Mouse (Mus musculus) erythroblast, embryonic 14.5 days (primary cell): ENCODE results near the gene Gm17622. TPM values are rescaled to one million over a fixed set of nuclear protein-coding genes. Genes with fewer than 3 reads are reported as not detected.

Source experiments
- H3K27me3 ChIP-seq: 2 replicates; pipeline ENCODE4 v1.6.1; 2012; ENCODE audit warnings: inconsistent platforms; ENCODE audit not compliant: control insufficient read depth
- H3K36me3 ChIP-seq: 2 replicates; pipeline ENCODE4 v1.6.1; 2012; ENCODE audit warnings: mild to moderate bottlenecking, inconsistent platforms; ENCODE audit not compliant: control insufficient read depth
- H3K4me1 ChIP-seq: 2 replicates; pipeline ENCODE4 v1.6.1; 2012; ENCODE audit warnings: inconsistent platforms; ENCODE audit not compliant: control insufficient read depth
- H3K4me3 ChIP-seq: replicated peaks from 2 replicates; pipeline ENCODE3; 2012; ENCODE audit warnings: moderate library complexity, mild to moderate bottlenecking, inconsistent platforms
- H3K9me3 ChIP-seq: 2 replicates; pipeline ENCODE4 v1.6.1; 2012; ENCODE audit warnings: low read length, inconsistent platforms, mixed read lengths; ENCODE audit not compliant: control insufficient read depth
- GATA1 ChIP-seq: IDR thresholded peaks from 2 replicates; pipeline ENCODE4 v1.6.1; 2012; ENCODE audit warnings: low read length, inconsistent platforms, mixed read lengths
- TAL1 ChIP-seq: IDR thresholded peaks from 3 replicates; pipeline ENCODE4 v1.6.1; 2012; ENCODE audit warnings: low read length, inconsistent platforms, mixed read lengths
- polyA plus RNA-seq: library from polyadenylated mRNA; stranded (reverse); fragments of >175 nt; gene quantifications from 2 replicates; pipeline ENCODE4 v1.2.3, GENCODE M21; 2012

Gm17622 gene
- polyA plus RNA-seq, 1 experiment = not detected

GRCm38 (mm10) chr13:96462644-96463043 is 27.9 kb upstream of the Gm17622 start:
- H3K27me3 ChIP-seq = no peaks in the 10 kb centered on the region
- no peaks in the 10 kb centered on the region for H3K9me3 ChIP-seq
- no peaks in the 10 kb centered on the region for H3K36me3 ChIP-seq
- TF ChIP-seq GATA1 = no peak
- TF ChIP-seq TAL1 = no peak
- no peak overlapping the region for H3K4me3 ChIP-seq
- H3K4me1 ChIP-seq = no peaks in the 10 kb centered on the region; the same call in 1 of the 2 replicates

- Histone ChIP-seq H3K4me1 (no peaks in the 10 kb centered on the region), H3K36me3 (no peaks in the 10 kb centered on the region)
- TF ChIP-seq GATA1 (no peak), TAL1 (no peak)
Observed at GRCm38 (mm10) chr13:96465315-96465714, 25.2 kb upstream of the Gm17622 start.

GRCm38 (mm10) chr13:96468678-96469077 is 21.9 kb upstream of the Gm17622 start:
- no peaks in the 10 kb centered on the region for H3K36me3 ChIP-seq
- H3K4me3 ChIP-seq = no peak overlapping the region
- no peaks in the 10 kb centered on the region for H3K9me3 ChIP-seq
- TF ChIP-seq TAL1 = no peak
- no peak for TF ChIP-seq GATA1
- H3K4me1 ChIP-seq = no peaks in the 10 kb centered on the region
- H3K27me3 ChIP-seq = no peaks in the 10 kb centered on the region

More at GRCm38 (mm10) chr13:96465315-96465714, 25.2 kb upstream of the Gm17622 start:
- Histone ChIP-seq H3K9me3 (no peaks in the 10 kb centered on the region), H3K27me3 (no peaks in the 10 kb centered on the region), H3K4me3 (no peak overlapping the region)

- Histone ChIP-seq H3K4me3 (no peak overlapping the region), H3K36me3 (no peaks in the 10 kb centered on the region), H3K4me1 (no peaks in the 10 kb centered on the region), H3K27me3 (no peaks in the 10 kb centered on the region), H3K9me3 (no peaks in the 10 kb centered on the region)
- TF ChIP-seq GATA1 = no peak
- no peak for TF ChIP-seq TAL1
Observed at GRCm38 (mm10) chr13:96470556-96470955, 20.0 kb upstream of the Gm17622 start.

GRCm38 (mm10) chr13:96470957-96471356 is 19.6 kb upstream of the Gm17622 start, which contains the start of gene Ankdd1b:
Ankdd1b (minus strand) TSS chr13:96471198.
- no peaks in the 10 kb centered on the region for H3K27me3 ChIP-seq
- TF ChIP-seq GATA1 (no peak), TAL1 (no peak)
- H3K9me3 ChIP-seq = no peaks in the 10 kb centered on the region
- H3K4me1 ChIP-seq = no peaks in the 10 kb centered on the region
- H3K36me3 ChIP-seq = no peaks in the 10 kb centered on the region
- no peak within 1 kb of the TSS for H3K4me3 ChIP-seq

- TF ChIP-seq GATA1 = no peak
- TF ChIP-seq TAL1 = no peak
- H3K4me3 ChIP-seq = no peak overlapping the region
- no peaks in the 10 kb centered on the region for H3K27me3 ChIP-seq
- no peaks in the 10 kb centered on the region for H3K9me3 ChIP-seq
- no peaks in the 10 kb centered on the region for H3K4me1 ChIP-seq
- H3K36me3 ChIP-seq = peaks cover 5% of the 10 kb centered on the region
Observed at GRCm38 (mm10) chr13:96477226-96477625, 13.3 kb upstream of the Gm17622 start.

- no peak overlapping the region for H3K4me3 ChIP-seq
- peaks cover 16% of the 10 kb centered on the region for H3K36me3 ChIP-seq
- no peak for TF ChIP-seq GATA1
- TF ChIP-seq TAL1 = no peak
- no peaks in the 10 kb centered on the region for H3K9me3 ChIP-seq
- no peaks in the 10 kb centered on the region for H3K4me1 ChIP-seq
- no peaks in the 10 kb centered on the region for H3K27me3 ChIP-seq
Observed at GRCm38 (mm10) chr13:96478991-96479390, 11.5 kb upstream of the Gm17622 start.

- no peaks in the 10 kb centered on the region for H3K27me3 ChIP-seq
- no peak overlapping the region for H3K4me3 ChIP-seq
- H3K9me3 ChIP-seq = no peaks in the 10 kb centered on the region
- no peak for TF ChIP-seq GATA1
- TF ChIP-seq TAL1 = no peak
- no peaks in the 10 kb centered on the region for H3K4me1 ChIP-seq
- peaks cover 50% of the 10 kb centered on the region for H3K36me3 ChIP-seq
Observed at GRCm38 (mm10) chr13:96487230-96487629, 3.3 kb upstream of the Gm17622 start.

GRCm38 (mm10) chr13:96487968-96488367 is 2.6 kb upstream of the Gm17622 start:
- Histone ChIP-seq H3K36me3 (peaks cover 48% of the 10 kb centered on the region), H3K4me3 (no peak overlapping the region), H3K27me3 (no peaks in the 10 kb centered on the region), H3K9me3 (no peaks in the 10 kb centered on the region), H3K4me1 (no peaks in the 10 kb centered on the region)
- no peak for TF ChIP-seq TAL1
- TF ChIP-seq GATA1 = no peak

- no peaks in the 10 kb centered on the region for H3K9me3 ChIP-seq
- peaks cover 35% of the 10 kb centered on the region for H3K36me3 ChIP-seq
Observed at GRCm38 (mm10) chr13:96496630-96497029, 6.1 kb downstream of the Gm17622 start.

More at GRCm38 (mm10) chr13:96496630-96497029, 6.1 kb downstream of the Gm17622 start:
- H3K27me3 ChIP-seq = no peaks in the 10 kb centered on the region
- no peak overlapping the region for H3K4me3 ChIP-seq
- no peaks in the 10 kb centered on the region for H3K4me1 ChIP-seq
- no peak for TF ChIP-seq TAL1
- TF ChIP-seq GATA1 = no peak
